Mouse (Mus musculus) heart, postnatal 4 days (tissue): ENCODE measurements around the gene Vmn1r199. TPM values are rescaled to one million over a fixed set of nuclear protein-coding genes. Genes with fewer than 3 reads are reported as not detected.

ENCODE experiments used
- DNase-seq: peaks from one replicate; pipeline ENCODE4 v3.0.0; 2021
- total RNA-seq, 2 experiments: library from RNA; stranded (reverse); gene quantifications; 2 replicates each; pipeline ENCODE4 v1.2.3; 2021

The Vmn1r199 gene
- total RNA-seq = not detected

DNA sequence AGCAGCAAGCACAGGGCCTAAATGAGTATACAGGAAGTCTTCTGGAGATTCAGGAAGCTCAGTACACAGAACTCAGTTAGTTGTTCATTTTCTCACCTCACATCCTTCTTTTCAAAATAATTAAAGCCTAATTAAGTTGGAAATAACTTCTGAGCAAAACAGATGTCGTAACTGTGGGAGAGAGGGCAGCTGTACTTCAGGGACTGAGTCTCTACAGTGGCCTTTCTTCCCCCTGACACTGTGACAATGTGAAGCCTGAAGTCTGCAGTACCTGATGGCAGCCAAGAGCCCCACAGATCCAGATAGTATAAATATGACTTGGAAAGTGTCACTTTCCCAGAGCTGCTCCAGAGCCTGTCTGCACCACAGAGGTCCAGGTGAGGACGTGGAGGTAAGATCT is at the start of gene Vmn1r199:
Gene Vmn1r199 (plus strand): TSS at position 301 of the 400 bp plus-strand sequence.
- DNase-seq = no peak

DNA sequence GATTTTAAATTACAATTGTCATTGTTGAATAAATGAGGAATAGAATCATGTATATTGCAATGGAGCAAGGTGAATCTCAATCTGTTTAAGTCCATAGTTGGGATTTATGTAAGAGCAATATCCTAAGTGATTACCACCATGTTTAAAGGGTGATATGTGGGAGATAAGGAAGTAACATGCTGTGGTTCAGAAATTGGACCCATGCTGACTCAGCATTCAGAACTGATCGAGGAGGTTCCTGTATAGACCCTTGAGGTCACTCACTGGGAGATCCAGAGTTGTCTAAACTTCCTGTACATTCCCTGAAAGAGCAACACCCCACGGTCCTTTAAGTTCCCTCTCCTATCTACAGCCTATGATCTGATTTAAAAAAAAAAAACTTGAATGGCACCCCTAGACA is 46.3 kb upstream of the Vmn1r199 start:
- no peak for DNase-seq

DNA sequence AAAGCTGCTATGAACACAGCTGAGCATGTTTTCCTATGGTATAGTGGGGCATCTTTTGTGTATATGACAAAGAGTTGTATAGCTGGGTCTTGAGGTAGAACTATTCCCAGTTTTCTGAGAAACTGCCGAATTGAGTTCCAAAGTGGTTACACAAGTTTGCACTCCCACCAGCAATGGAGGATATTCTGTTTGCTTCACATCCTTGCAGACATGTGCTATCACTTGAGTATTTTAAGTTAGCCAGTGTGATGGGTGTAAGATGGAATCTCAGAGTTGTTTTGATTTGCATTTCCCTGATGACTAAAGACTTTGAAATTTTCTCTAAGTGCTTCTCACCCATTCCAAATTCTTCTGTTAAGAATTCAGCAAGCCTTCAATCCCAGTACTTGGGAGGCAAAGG is 44.1 kb upstream of the Vmn1r199 start:
- no peak for DNase-seq

DNA sequence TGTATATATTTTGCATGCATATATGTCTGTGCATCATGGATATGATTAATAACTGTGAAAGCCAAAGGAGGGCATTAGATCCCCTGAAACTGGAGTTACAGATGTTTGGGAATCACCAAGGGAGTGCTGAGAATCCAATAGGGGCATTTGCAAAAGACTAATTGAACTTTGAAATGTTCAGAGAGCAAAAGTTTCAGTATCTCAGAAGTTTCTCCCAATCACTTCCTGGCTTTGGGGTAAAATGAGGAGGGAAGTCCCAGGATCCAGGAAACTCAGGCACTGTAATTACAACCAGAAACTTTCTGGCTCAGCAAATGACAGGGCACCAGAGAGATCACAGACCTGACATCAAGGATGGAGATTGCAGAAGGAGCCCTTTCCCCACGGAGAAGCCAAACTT is 29.6 kb upstream of the Vmn1r199 start, which contains the start of gene Vmn1r198:
Gene Vmn1r198 (plus strand): TSS at position 301 of the 400 bp plus-strand sequence.
- DNase-seq = no peak

DNA sequence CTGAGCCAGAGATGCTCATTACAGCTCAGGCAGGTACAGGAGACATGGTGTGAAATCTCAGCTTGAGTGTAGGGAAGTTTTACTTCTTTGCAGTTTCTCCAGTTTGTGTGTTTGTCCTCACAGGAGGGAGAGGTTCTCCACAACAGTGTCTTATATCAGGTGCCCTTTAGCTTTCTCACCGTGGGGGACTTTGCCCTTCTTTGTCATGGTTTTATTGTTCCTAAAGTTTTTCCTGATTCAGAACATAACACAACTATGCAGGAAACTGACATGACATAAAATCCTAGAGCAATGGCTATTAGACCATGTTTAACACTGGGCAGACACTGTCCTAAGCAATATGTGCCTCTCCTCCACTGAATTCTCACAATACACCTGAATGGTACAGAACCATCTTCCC is 28.8 kb upstream of the Vmn1r199 start:
- no peak for DNase-seq

DNA sequence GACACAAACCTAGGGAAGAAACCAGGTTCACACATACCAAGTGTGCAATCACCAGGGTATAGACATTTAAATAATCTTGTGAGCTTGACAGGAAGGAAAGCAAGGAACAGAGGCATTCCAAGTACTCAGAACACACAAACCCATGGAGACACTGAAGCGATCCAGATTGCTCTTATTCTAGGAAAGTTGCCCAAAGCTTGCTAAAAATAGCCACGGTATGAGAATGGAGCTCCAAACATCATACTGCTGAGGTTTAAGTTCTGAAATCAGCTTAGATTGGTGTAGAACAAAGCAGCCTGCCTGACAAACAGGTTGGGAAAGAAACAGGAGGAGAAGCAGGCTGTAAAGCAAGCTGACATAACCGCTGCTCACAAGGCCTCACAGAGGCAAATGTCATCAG is 1.5 kb downstream of the Vmn1r199 start:
- peak; percentile 14 for DNase-seq

DNA sequence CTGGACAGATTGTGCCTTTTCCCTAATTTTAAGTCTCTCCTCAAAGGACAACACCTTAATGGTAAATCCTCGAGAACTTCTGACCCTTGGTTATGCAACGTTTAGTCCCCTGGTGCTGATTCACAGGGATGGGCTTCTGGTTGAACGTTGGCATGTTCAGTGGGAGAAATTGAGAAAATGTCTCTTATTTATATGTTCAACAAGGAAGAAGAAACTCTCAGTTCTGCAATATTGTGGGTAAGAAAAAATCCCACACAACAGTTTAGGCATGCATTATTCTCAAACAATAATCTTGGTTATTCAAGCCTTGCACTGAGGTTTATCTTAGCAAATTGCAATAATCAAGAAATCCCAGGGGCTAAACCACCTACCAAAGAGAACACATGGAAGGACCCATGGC is 3.8 kb downstream of the Vmn1r199 start:
- DNase-seq = no peak

DNA sequence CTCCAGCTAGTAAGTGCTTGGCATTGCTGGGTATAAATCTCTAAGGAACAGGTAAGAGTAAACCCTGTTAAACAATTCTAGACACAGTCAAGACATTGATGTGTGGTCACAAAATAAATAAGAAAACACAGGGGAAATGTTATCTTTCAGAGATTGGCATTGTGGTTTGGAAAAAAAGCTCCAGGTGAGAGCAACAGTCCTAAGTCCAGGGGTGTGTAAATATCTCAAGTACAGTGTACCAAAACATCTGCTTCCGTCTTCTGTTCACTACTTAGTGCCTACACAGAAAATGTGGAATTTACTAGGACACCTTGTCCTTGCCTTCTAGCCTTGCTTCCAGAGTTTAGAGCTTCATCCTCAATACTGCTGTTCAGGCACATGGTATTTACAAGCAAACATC is 7.4 kb downstream of the Vmn1r199 start:
- DNase-seq = no peak

DNA sequence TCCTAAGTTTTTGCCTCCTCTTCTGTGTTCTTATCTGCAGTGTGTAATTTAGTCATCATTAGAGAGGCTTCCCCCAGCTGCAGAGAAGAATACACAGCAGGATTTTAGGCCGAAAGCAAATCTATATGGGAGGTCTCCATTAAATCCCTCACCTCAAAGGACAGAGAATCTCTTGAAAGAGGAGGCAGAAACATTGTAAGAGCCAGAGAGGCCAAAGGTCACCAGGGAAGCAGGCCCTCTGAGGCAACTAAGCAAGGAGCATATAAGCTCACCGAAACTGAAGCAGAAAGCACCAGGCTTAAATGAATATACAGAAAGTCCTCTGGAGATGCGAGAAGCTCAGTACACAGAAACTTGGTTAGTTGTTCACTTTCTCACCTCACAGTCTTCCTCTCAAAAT is 10.5 kb downstream of the Vmn1r199 start, which contains the start of gene Vmn1r200:
Gene Vmn1r200 (plus strand): TSS at position 301 of the 400 bp plus-strand sequence.
- no peak for DNase-seq

DNA sequence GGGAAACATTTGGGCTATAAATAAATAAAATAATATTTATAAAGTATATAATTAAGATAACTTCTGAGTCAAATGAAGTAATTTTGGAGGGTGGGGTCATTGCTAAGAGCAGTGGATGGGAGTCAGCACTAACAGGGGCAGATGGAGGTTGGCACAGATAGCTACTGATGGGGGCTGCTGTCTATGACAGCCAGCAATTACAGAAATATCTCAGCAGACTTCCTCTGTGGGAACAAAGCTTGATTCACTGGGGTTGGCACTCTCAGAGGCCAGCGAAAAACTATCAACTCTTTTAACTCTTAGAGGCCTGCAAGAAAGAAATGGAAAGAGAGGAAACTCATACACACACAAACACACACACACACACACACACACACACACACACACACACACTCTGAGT is 23.4 kb downstream of the Vmn1r199 start:
- DNase-seq = no peak

Other genes starting within 250 kb of the Vmn1r199 start
- not detected for gene Vmn1r191, start 195.8 kb upstream of the Vmn1r199 start, total RNA-seq
- not detected for gene Vmn1r192, start 188.7 kb upstream of the Vmn1r199 start, total RNA-seq
- gene Vmn1r193, start 156.7 kb upstream of the Vmn1r199 start, total RNA-seq = not detected
- gene Vmn1r194, start 135.6 kb upstream of the Vmn1r199 start, total RNA-seq = not detected
- gene Vmn1r195, start 109.3 kb upstream of the Vmn1r199 start, total RNA-seq = not detected
- gene Vmn1r196, start 89.9 kb upstream of the Vmn1r199 start, total RNA-seq = not detected
- gene Vmn1r197, start 55.2 kb upstream of the Vmn1r199 start, total RNA-seq = not detected
- gene Vmn1r198, start 29.5 kb upstream of the Vmn1r199 start, total RNA-seq = not detected
- gene Vmn1r200, start 10.6 kb downstream of the Vmn1r199 start, total RNA-seq = not detected
- gene Vmn1r201, start 92.1 kb downstream of the Vmn1r199 start, total RNA-seq = not detected
- gene Vmn1r202, start 125.6 kb downstream of the Vmn1r199 start, total RNA-seq = under 1 TPM in 1 of 2 experiments, not detected in 1; 0.05 TPM
- gene Vmn1r203, start 138.3 kb downstream of the Vmn1r199 start, total RNA-seq = not detected
- gene Vmn1r204, start 173.4 kb downstream of the Vmn1r199 start, total RNA-seq = not detected
- not detected for gene Vmn1r205, start 213.2 kb downstream of the Vmn1r199 start, total RNA-seq
- gene Vmn1r206, start 244.4 kb downstream of the Vmn1r199 start, total RNA-seq = not detected